Mouse (Mus musculus) adrenal gland, postnatal 36 days (tissue): ENCODE measurements at regions not wholly inside any gene's neighbourhood (a gene's known extent, or its start where the extent isn't known, plus 50 kb on each side); places are given as distances from the start of the nearest gene placed in this dataset.
A peak's percentile ranks its signal among the peaks of the same experiment; 100 is the strongest.
"Not testable (repeated sequence)": the region's sequence is repeated elsewhere in the genome, so short reads cannot be mapped to it uniquely, and the experiment has no call there.

ENCODE experiments used
- DNase-seq, 2 experiments: peaks; one replicate each; pipeline ENCODE4 v3.0.0; 2021; ENCODE audit warnings: mixed read lengths in 1 of 2

GRCm38 (mm10) chr3:72552597-72552996 lies 415.1 kb downstream of the Sis start:
- DNase-seq, result not testable (repeated sequence)

- DNase-seq, result no peak
Observed at GRCm38 (mm10) chr3:72534010-72534409, 433.7 kb downstream of the Sis start.

GRCm38 (mm10) chr3:72525771-72526170 lies 441.9 kb downstream of the Sis start:
- DNase-seq, result not testable (repeated sequence)

GRCm38 (mm10) chr3:72517846-72518245 lies 449.8 kb downstream of the Sis start:
- DNase-seq, result not testable (repeated sequence)

- peak in 1 of 2 experiments; percentile 2 for DNase-seq
Observed at GRCm38 (mm10) chr3:72504281-72504680, 463.4 kb downstream of the Sis start.

- DNase-seq, result no peak
Observed at GRCm38 (mm10) chr3:72501754-72502153, 465.9 kb downstream of the Sis start.

- no peak for DNase-seq
Observed at GRCm38 (mm10) chr3:72455326-72455725, 512.3 kb downstream of the Sis start.
